Mouse (Mus musculus) G1E (cell line): Measurements from ENCODE around the gene Marveld2.

ENCODE experiments used
- CTCF ChIP-seq: IDR thresholded peaks from 2 replicates; pipeline ENCODE4 v1.5.1; 2012; ENCODE audit warnings: low read depth, low read length, inconsistent platforms, mixed read lengths
- GATA1 ChIP-seq: IDR thresholded peaks from 2 replicates; pipeline ENCODE4 v1.6.1; 2012; ENCODE audit warnings: borderline replicate concordance, low read length, inconsistent platforms, mixed read lengths
- GATA2 ChIP-seq: IDR thresholded peaks from 2 replicates; pipeline ENCODE4 v1.6.1; 2012; ENCODE audit warnings: low read depth, low read length, inconsistent platforms, borderline replicate concordance
- POLR2AphosphoS5 ChIP-seq: IDR thresholded peaks from 2 replicates; pipeline ENCODE4 v1.6.1; 2012; ENCODE audit warnings: low read depth, low read length, inconsistent platforms; ENCODE audit not compliant: insufficient replicate concordance
- TAL1 ChIP-seq: conservative IDR thresholded peaks from 2 replicates; pipeline ENCODE4 v1.6.1; 2012; ENCODE audit warnings: low read depth, low read length, inconsistent platforms, mixed read lengths

DNA sequence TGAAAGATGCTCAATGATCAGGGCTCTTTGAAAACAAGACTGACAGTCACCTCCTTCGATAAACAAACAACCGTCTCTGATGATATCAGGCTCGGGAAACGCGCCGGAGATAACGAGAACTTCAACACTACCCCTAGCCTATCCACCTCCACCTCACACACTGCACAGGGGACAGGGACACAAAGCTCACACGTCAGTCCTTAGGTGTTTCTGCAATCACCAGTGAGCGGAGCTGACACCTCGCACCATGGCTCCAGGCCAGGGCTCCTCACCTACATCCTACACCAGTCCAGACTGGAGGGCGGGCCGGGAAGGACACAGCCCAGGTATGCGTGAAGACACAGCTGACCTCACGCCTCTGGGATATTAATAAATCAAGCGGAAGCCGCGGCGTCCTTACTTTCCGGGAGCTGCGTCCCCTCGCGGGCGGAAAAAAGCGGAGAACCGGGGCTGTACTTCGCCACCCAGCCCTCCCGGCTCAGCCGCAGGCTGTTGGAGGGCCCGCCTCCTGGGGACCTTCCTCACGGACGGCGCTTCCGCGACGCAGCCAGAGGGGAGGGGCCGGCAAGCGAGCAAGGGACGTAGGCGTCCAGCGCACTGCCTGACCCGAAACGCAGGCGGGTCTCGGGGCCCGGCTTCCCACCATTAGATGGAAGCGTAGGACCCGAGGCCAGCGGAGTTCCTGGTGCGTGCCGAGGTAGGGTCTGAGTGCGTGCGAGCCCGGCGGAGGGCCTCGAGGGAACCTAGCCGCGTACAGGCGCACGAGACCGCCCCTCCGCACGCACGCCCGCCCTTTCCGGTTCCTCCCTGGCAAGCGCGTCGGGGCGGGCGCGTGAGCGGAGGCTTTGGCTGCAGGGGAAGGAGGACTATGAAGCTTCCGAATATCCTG, 34.0 kb upstream of the Marveld2 start, which contains the start of the genes Ak6 and Rad17:
- TF ChIP-seq CTCF (no peak), GATA1 (no peak), POLR2AphosphoS5 (no peak), TAL1 (no peak), GATA2 (no peak)
